In genomic region chr16:31233167-31233498, GRCm38 (mm10) we compare ENCODE assay signal across 9 mouse cellular contexts. TPM values are rescaled to one million over a fixed set of nuclear protein-coding genes. Genes with fewer than 3 reads are reported as not detected.
DNase-seq lines count a peak whose midpoint lies in the region; ATAC-seq lines count a peak whose summit lies in the region.
"Had no signal": no experiment of that assay in that cellular context is flagged by ENCODE, and none has a peak within 500 bp of the region (broad histone marks: within the 10 kb centered on the region; RNA-seq: fewer than 3 reads in every experiment).

No protein-coding gene starts in this region.

- no peak overlapping the region for H3K4me3 ChIP-seq in kidney, embryonic 15.5 days (replicated peaks)
- peak overlapping the region; percentile 8; the same call in 1 of the 2 replicates for H3K4me3 ChIP-seq in embryonic facial prominence, embryonic 10.5 days
- no peak overlapping the region for H3K4me3 ChIP-seq in hindbrain, embryonic 12.5 days
- H3K4me3 ChIP-seq in macrophage (ENCODE audit: inconsistent target), result peak overlapping the region; percentile 19

- DNase-seq in kidney, adult 8-10 months, result no peak
- no peak for DNase-seq in embryonic facial prominence, embryonic 10.5 days (ENCODE audit: low spot score)
- no peak for DNase-seq in adrenal gland, postnatal 4 days (ENCODE audit: low spot score in 2 of 2)
- DNase-seq in frontal cortex, adult 2 months (ENCODE audit: extremely low spot score in 1 of 2, low spot score in 1 of 2), result no peak
- DNase-seq in left cerebral cortex, postnatal 14 days (ENCODE audit: low spot score in 2 of 2), result no peak

- 9% methylated on average over 4 of the region's 4 CpGs for WGBS in kidney, embryonic 15.5 days
- WGBS in embryonic facial prominence, embryonic 10.5 days, result 52% methylated on average over 4 of the region's 4 CpGs
- WGBS in hindbrain, embryonic 12.5 days, result 61% methylated on average over 4 of the region's 4 CpGs
- 9% methylated on average over 4 of the region's 4 CpGs for WGBS in macrophage (ENCODE audit: missing documents)

- H3K36me3 ChIP-seq in kidney, embryonic 15.5 days, result no peaks in the 10 kb centered on the region
- no peaks in the 10 kb centered on the region for H3K36me3 ChIP-seq in embryonic facial prominence, embryonic 10.5 days (replicated peaks)
- no peaks in the 10 kb centered on the region for H3K36me3 ChIP-seq in hindbrain, embryonic 12.5 days
- H3K36me3 ChIP-seq in macrophage (ENCODE audit: inconsistent target), result no peaks in the 10 kb centered on the region

- peak overlapping the region; percentile 58 for H3K4me2 ChIP-seq in kidney, embryonic 15.5 days
- H3K4me2 ChIP-seq in hindbrain, embryonic 12.5 days (replicated peaks), result peak overlapping the region; percentile 35

- H3K4me1 ChIP-seq in kidney, embryonic 15.5 days, result peaks cover 23% of the 10 kb centered on the region
- H3K4me1 ChIP-seq in embryonic facial prominence, embryonic 10.5 days, result peaks cover 34% of the 10 kb centered on the region
- H3K4me1 ChIP-seq in hindbrain, embryonic 12.5 days, result peaks cover 18% of the 10 kb centered on the region

- intact Hi-C loops in left cerebral cortex, postnatal 14 days (cut with DNase I), result no loop called here

- H3K9me3 ChIP-seq in kidney, embryonic 15.5 days (replicated peaks), result no peaks in the 10 kb centered on the region
- H3K9me3 ChIP-seq in embryonic facial prominence, embryonic 10.5 days, result no peaks in the 10 kb centered on the region
- H3K9me3 ChIP-seq in hindbrain, embryonic 12.5 days (replicated peaks), result 0 out of 2 replicates have a peak, but pooled peaks cover 5% of the 10 kb centered on the region

- no peaks in the 10 kb centered on the region for H3K79me2 ChIP-seq in macrophage (ENCODE audit: inconsistent target)

- ATAC-seq in kidney, embryonic 15.5 days (replicated peaks; ENCODE audit: low FRiP score), result 0 out of 2 replicates have a peak, but pooled peaks have one; percentile 13
- no peak for ATAC-seq in hindbrain, embryonic 12.5 days (ENCODE audit: low FRiP score)

- H3K27me3 ChIP-seq in kidney, embryonic 15.5 days, result no peaks in the 10 kb centered on the region
- H3K27me3 ChIP-seq in embryonic facial prominence, embryonic 10.5 days (replicated peaks; ENCODE audit: low read depth, poor library complexity, severe bottlenecking), result peaks cover 18% of the 10 kb centered on the region
- peaks cover 7% of the 10 kb centered on the region; the same call in 1 of the 2 replicates for H3K27me3 ChIP-seq in hindbrain, embryonic 12.5 days
- H3K27me3 ChIP-seq: Patski had no signal

- H3K27ac ChIP-seq in kidney, embryonic 15.5 days, result no peak overlapping the region
- no peak overlapping the region for H3K27ac ChIP-seq in embryonic facial prominence, embryonic 10.5 days (replicated peaks)
- no peak overlapping the region for H3K27ac ChIP-seq in hindbrain, embryonic 12.5 days
- H3K27ac ChIP-seq in macrophage, result peak overlapping the region; percentile 84

- no peak overlapping the region for H3K9ac ChIP-seq in kidney, embryonic 15.5 days
- H3K9ac ChIP-seq in hindbrain, embryonic 12.5 days, result no peak overlapping the region

RNA-seq across cellular contexts. Expression of gene Acap2, which starts 32.1 kb away (rescaled TPM):
- polyA plus RNA-seq in kidney, embryonic 15.5 days (2015; fragmentation: Nextera tagmentation; extraction: Ambion mirVana), result 17.6 and 17.7 TPM in 2 replicates
- 18.8 and 19.0 TPM in 2 replicates for polyA plus RNA-seq in embryonic facial prominence, embryonic 10.5 days (2016; fragmentation: Nextera tagmentation; extraction: Ambion mirVana)
- polyA plus RNA-seq in hindbrain, embryonic 12.5 days (2016; fragmentation: Nextera tagmentation; extraction: Ambion mirVana), result 22.8 and 23.3 TPM in 2 replicates
- total RNA-seq in macrophage (2018; cell fraction: chromatin; rRNA removed), result 100 to 1,000 TPM in 25 of 26 experiments, 10 to 100 TPM in 1; 84.8 to 216 (median 156) TPM
- total RNA-seq in macrophage (2018; cell fraction: cytosol; rRNA removed), result 10 to 100 TPM; 55.5 to 89.9 (median 80.4) TPM
- 100 to 1,000 TPM in 13 of 26 experiments, 10 to 100 TPM in 13; 65.7 to 154 (median 101) TPM for total RNA-seq in macrophage (2018; cell fraction: nucleus; rRNA removed)
- 39.6 to 55.7 TPM (median 44.7 TPM) in 3 replicates for polyA plus RNA-seq in macrophage (2018)
- 10 to 100 TPM; 49.8 to 49.9 TPM for total RNA-seq in adrenal gland, postnatal 4 days (2021)
- 50.5 and 56.7 TPM in 2 replicates for polyA plus RNA-seq in frontal cortex, adult 2 months (2012; rRNA removed)
- total RNA-seq in left cerebral cortex, postnatal 14 days (2021), result 10 to 100 TPM; 90.5 to 99.9 TPM

RNA-seq across cellular contexts. Expression of gene Ppp1r2, which starts 41.9 kb away (rescaled TPM):
- 87.7 and 91.7 TPM in 2 replicates for polyA plus RNA-seq in kidney, embryonic 15.5 days (2015; fragmentation: Nextera tagmentation; extraction: Ambion mirVana)
- polyA plus RNA-seq in embryonic facial prominence, embryonic 10.5 days (2016; fragmentation: Nextera tagmentation; extraction: Ambion mirVana), result 87.2 and 91.8 TPM in 2 replicates
- polyA plus RNA-seq in hindbrain, embryonic 12.5 days (2016; fragmentation: Nextera tagmentation; extraction: Ambion mirVana), result 101 and 108 TPM in 2 replicates
- total RNA-seq in macrophage (2018; cell fraction: chromatin; rRNA removed), result 10 to 100 TPM; 16.9 to 45.7 (median 26.0) TPM
- total RNA-seq in macrophage (2018; cell fraction: cytosol; rRNA removed), result 10 to 100 TPM; 40.4 to 69.8 (median 48.5) TPM
- total RNA-seq in macrophage (2018; cell fraction: nucleus; rRNA removed), result 10 to 100 TPM; 20.3 to 48.3 (median 35.3) TPM
- polyA plus RNA-seq in macrophage (2018), result 39.8 to 56.3 TPM (median 54.3 TPM) in 3 replicates
- 10 to 100 TPM; 85.9 to 87.7 TPM for total RNA-seq in adrenal gland, postnatal 4 days (2021)
- polyA plus RNA-seq in frontal cortex, adult 2 months (2012; rRNA removed), result 72.0 and 89.3 TPM in 2 replicates
- total RNA-seq in left cerebral cortex, postnatal 14 days (2021), result 10 to 100 TPM; 70.6 to 78.2 TPM

Comparison
In these comparisons a context has a peak if more than half of its experiments do, and no peak if none do; other contexts are left out.
1. H3K4me3 ChIP-seq: peak in embryonic facial prominence, embryonic 10.5 days (single experiment) and macrophage (single experiment); none in kidney, embryonic 15.5 days (single experiment) and hindbrain, embryonic 12.5 days (single experiment).